Mouse (Mus musculus) CH12.LX (cell line): Measurements from ENCODE around the gene Avpr1a. TPM values are rescaled to one million over a fixed set of nuclear protein-coding genes. Genes with fewer than 3 reads are reported as not detected.

Experiments
- DNase-seq: peaks from one replicate; pipeline ENCODE4 v3.0.0-alpha.2; 2013; ENCODE audit errors: extremely low read depth
- H3K27ac ChIP-seq: 2 replicates; pipeline ENCODE4 v1.5.1; 2012; ENCODE audit warnings: low read depth, mild to moderate bottlenecking, control low read depth, moderate library complexity; ENCODE audit not compliant: insufficient read depth
- H3K27me3 ChIP-seq: replicated peaks from 2 replicates; pipeline ENCODE3; 2012; ENCODE audit warnings: inconsistent platforms
- H3K36me3 ChIP-seq, 2 experiments: replicated peaks in 1 of 2; 2 replicates each; pipeline versions ENCODE3 to v1.6.1; 2012; ENCODE audit warnings: inconsistent platforms in 1 of 2, low read length in 1 of 2, mild to moderate bottlenecking in 1 of 2, mixed read lengths in 1 of 2, moderate library complexity in 1 of 2; ENCODE audit not compliant: control insufficient read depth in 1 of 2, insufficient read depth in 1 of 2
- H3K4me1 ChIP-seq, 2 experiments: 2 replicates each; pipeline ENCODE4 v1.6.1; 2012; ENCODE audit warnings: inconsistent platforms in 1 of 2, moderate library complexity in 1 of 2; ENCODE audit not compliant: insufficient read depth in 2 of 2, control insufficient read depth in 1 of 2
- H3K4me2 ChIP-seq: 2 replicates; pipeline ENCODE4 v1.6.1; 2012; ENCODE audit warnings: low read depth, mild to moderate bottlenecking, control low read depth; ENCODE audit not compliant: poor library complexity, insufficient read depth, severe bottlenecking
- H3K4me3 ChIP-seq, 3 experiments: fragments of 150-350 bp in 1 of 3; sonication (generic) in 1 of 3; replicated peaks in 1 of 3; 2 replicates each; pipeline versions ENCODE3 to v1.5.1; 2011 to 2012; ENCODE audit warnings: low read depth in 2 of 3, low read length in 2 of 3, mild to moderate bottlenecking in 2 of 3, moderate library complexity in 2 of 3, control low read depth in 1 of 3, improper control_type of control experiment in 1 of 3, inconsistent platforms in 1 of 3, mixed read lengths in 1 of 3; ENCODE audit not compliant: poor library complexity in 1 of 3
- H3K79me2 ChIP-seq: replicated peaks from 2 replicates; pipeline ENCODE4 v1.6.1; 2012; ENCODE audit warnings: mild to moderate bottlenecking, moderate library complexity; ENCODE audit not compliant: control insufficient read depth, poor library complexity, insufficient read depth, severe bottlenecking; ENCODE audit errors: extremely low read depth
- H3K9ac ChIP-seq: 2 replicates; pipeline ENCODE4 v1.6.1; 2012; ENCODE audit warnings: low read depth, mild to moderate bottlenecking, control low read depth, moderate library complexity; ENCODE audit not compliant: insufficient read depth
- H3K9me3 ChIP-seq: replicated peaks from 2 replicates; pipeline ENCODE3; 2012; ENCODE audit warnings: low read length, inconsistent platforms, mixed read lengths
- GABPA ChIP-seq: IDR thresholded peaks from 2 replicates; pipeline ENCODE4 v1.6.1; 2012; ENCODE audit warnings: low read depth, low read length, improper control_type of control experiment, inconsistent platforms; ENCODE audit not compliant: insufficient replicate concordance
- POLR2AphosphoS2 ChIP-seq: IDR thresholded peaks from 2 replicates; pipeline ENCODE4 v1.6.1; 2011; ENCODE audit warnings: low read depth, low read length, improper control_type of control experiment
- RAD21 ChIP-seq: IDR thresholded peaks from 2 replicates; pipeline ENCODE4 v1.6.1; 2011; ENCODE audit warnings: low read depth, mild to moderate bottlenecking, low read length, improper control_type of control experiment, moderate library complexity
- ZC3H11A ChIP-seq: IDR thresholded peaks from 2 replicates; pipeline ENCODE4 v1.6.1; 2012; ENCODE audit warnings: low read depth, mild to moderate bottlenecking, inconsistent platforms, low read length, improper control_type of control experiment
- dilution Hi-C: fragments of 300-500 bp; cut with MboI; formaldehyde crosslinking; loops from 2 replicates; pipeline ENCODE4 v1.14.3; 2020; ENCODE audit warnings: low sequenced_read_pairs; ENCODE audit not compliant: extremely low pct_unique_long_range_greater_than_20kb, extremely low pct_ligation_motif_present
- in situ Hi-C: fragments of 300-500 bp; cut with MboI; formaldehyde crosslinking; loops from 3 replicates; pipeline ENCODE4 v1.14.3; 2019; ENCODE audit warnings: low sequenced_read_pairs, low pct_ligation_motif_present, low pct_unique_long_range_greater_than_20kb, mixed read lengths
- polyA plus RNA-seq: library from polyadenylated mRNA; unstranded; fragments of >175 nt; gene quantifications from 2 replicates; pipeline ENCODE4 v1.2.1, GENCODE M21; 2012; ENCODE audit warnings: low read depth; ENCODE audit not compliant: insufficient read length
- total RNA-seq, 2 experiments: library from RNA; depleted of rRNA; stranded (reverse); fragments of 300-350 nt in 1 of 2; fragments of >200 nt in 1 of 2; gene quantifications; 2 replicates each; pipeline ENCODE4 v1.2.3; 2012 to 2014

Avpr1a gene
- total and polyA plus RNA-seq, 3 experiments: not detected

- dilution Hi-C loops: no loop called here
- no peaks in the 10 kb centered on the region for H3K79me2 ChIP-seq
- no peak overlapping the region for H3K4me3 ChIP-seq
- H3K27ac ChIP-seq: no peak overlapping the region
- no peak for TF ChIP-seq POLR2AphosphoS2
- TF ChIP-seq RAD21: no peak
- H3K9me3 ChIP-seq: no peaks in the 10 kb centered on the region
- no peak overlapping the region for H3K9ac ChIP-seq
- H3K27me3 ChIP-seq: no peaks in the 10 kb centered on the region
- no peak overlapping the region for H3K4me2 ChIP-seq
- no peaks in the 10 kb centered on the region for H3K36me3 ChIP-seq
- DNase-seq: no peak
- in situ Hi-C loops: no loop called here
- peaks cover 0 to 46% of the 10 kb centered on the region in 2 experiments; a peak in 2 of 4 replicates for H3K4me1 ChIP-seq
These were observed 50.3 kb downstream of the Avpr1a start for GRCm38 (mm10) chr10:122498551-122498950.

GRCm38 (mm10) chr10:122499306-122499705 is 51.0 kb downstream of the Avpr1a start:
- DNase-seq: peak; percentile 81
- Histone ChIP-seq H3K79me2 (no peaks in the 10 kb centered on the region), H3K36me3 (no peaks in the 10 kb centered on the region)
- TF ChIP-seq GABPA (no peak), ZC3H11A (no peak)
- TF ChIP-seq, all 38 proteins: peak for 0
- dilution Hi-C loops: no loop called here
- Histone ChIP-seq H3K4me1 (peaks cover 0 to 46% of the 10 kb centered on the region in 2 experiments; a peak in 2 of 4 replicates), H3K4me2 (peak overlapping the region; percentile 21), H3K27ac (peak overlapping the region; percentile 55; the same call in 1 of the 2 replicates), H3K9me3 (no peaks in the 10 kb centered on the region), H3K27me3 (no peaks in the 10 kb centered on the region), H3K9ac (no peak overlapping the region), H3K4me3 (no peak overlapping the region)
- in situ Hi-C loops: no loop called here

Other genes starting within 250 kb of the Avpr1a start
- gene Ppm1h, start 230.3 kb downstream of the Avpr1a start, total RNA-seq (2012; rRNA removed): 1.3 and 1.7 TPM in 2 replicates
- gene Ppm1h, start 230.3 kb downstream of the Avpr1a start, total RNA-seq (2014; rRNA removed): 1.1 and 1.3 TPM in 2 replicates
- 1.2 and 2.2 TPM in 2 replicates for gene Ppm1h, start 230.3 kb downstream of the Avpr1a start, polyA plus RNA-seq